Mouse (Mus musculus): ENCODE results near the gene Cops3. TPM values are rescaled to one million over a fixed set of nuclear protein-coding genes. Genes with fewer than 3 reads are reported as not detected.

Cops3 gene
- polyA plus RNA-seq, 1 experiment from 2014 or later: 233 TPM

DNA sequence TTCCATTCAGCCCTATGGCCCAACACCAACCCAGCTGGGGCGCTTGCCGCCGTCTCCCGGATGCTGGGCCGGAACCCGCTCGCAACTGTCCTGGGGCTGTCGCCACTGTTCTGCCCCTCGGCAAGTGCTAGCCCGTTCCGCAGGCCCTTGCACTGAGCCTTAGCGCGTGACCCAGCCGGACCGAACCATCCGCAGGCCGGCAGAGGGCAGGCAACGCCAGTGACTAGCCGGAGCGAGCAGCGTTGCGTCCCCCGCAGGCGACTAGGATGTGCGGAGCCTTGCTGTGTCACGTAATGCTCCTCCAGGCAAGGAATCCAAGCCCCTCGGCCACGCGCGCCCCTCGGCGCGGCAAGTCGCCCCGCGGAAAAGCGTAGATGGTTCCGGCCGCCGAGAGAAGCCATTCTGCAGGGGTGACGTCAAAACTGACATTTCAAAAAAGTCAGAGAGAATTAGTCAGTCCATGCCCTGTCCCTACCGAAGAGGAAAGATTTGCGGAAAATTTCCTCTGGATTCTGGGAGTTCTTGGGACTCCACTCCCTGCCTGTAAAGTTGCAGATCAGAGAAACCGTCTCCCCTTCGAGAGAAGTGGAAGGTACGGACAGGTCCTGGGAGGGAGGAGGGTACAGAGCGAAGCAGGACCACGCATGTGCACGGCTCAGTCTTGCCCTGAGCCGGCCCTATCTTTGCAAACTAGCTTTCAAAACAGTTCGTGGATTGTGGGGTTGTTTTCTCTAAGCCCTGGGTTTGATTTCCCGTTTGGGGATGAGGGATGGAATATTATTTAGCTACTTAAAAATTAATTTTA is 29.8 kb downstream of the Cops3 start, which contains the start of gene Flcn:
Flcn (minus strand) TSS at position 347 of the 805 bp plus-strand sequence.
- H3K36me3 ChIP-seq (ENCODE audit: poor library complexity, severe bottlenecking): peaks cover 29% of the 10 kb centered on the region
- H3K4me3 ChIP-seq: peak within 1 kb of the TSS; percentile 83
- H3K27ac ChIP-seq: peak within 1 kb of the TSS; percentile 97
- peak within 1 kb of the TSS; percentile 88 for H3K4me2 ChIP-seq
- peaks cover 12% of the 10 kb centered on the region for H3K4me1 ChIP-seq
- ATAC-seq: peak; percentile 98
- peak within 1 kb of the TSS; percentile 80 for H3K9ac ChIP-seq
- no peaks in the 10 kb centered on the region for H3K9me3 ChIP-seq (replicated peaks)
- no peaks in the 10 kb centered on the region for H3K27me3 ChIP-seq
- under 1% methylated on average over 52 of the region's 52 CpGs for WGBS

- Histone ChIP-seq H3K27ac (peak overlapping the region; percentile 97), H3K36me3 (ENCODE audit: poor library complexity, severe bottlenecking) (peaks cover 36% of the 10 kb centered on the region), H3K4me3 (peak overlapping the region; percentile 83), H3K4me1 (peaks cover 12% of the 10 kb centered on the region), H3K9me3 (replicated peaks) (no peaks in the 10 kb centered on the region), H3K27me3 (no peaks in the 10 kb centered on the region), H3K4me2 (peak overlapping the region; percentile 88), H3K9ac (peak overlapping the region; percentile 80)
- WGBS: under 1% methylated on average over 15 of the region's 15 CpGs
- ATAC-seq: peak; percentile 16
Measured at GRCm38 (mm10) chr11:59809071-59809669, 30.5 kb downstream of the Cops3 start.

- Histone ChIP-seq H3K27me3 (no peaks in the 10 kb centered on the region), H3K27ac (no peak overlapping the region), H3K4me2 (peak overlapping the region; percentile 88), H3K9ac (peak overlapping the region; percentile 80), H3K4me3 (peak overlapping the region; percentile 83), H3K9me3 (replicated peaks) (no peaks in the 10 kb centered on the region), H3K4me1 (peaks cover 12% of the 10 kb centered on the region), H3K36me3 (ENCODE audit: poor library complexity, severe bottlenecking) (peaks cover 44% of the 10 kb centered on the region)
- WGBS: 76% methylated on average over 14 of the region's 14 CpGs
- no peak for ATAC-seq
Measured at GRCm38 (mm10) chr11:59808170-59808960, 31.3 kb downstream of the Cops3 start.

GRCm38 (mm10) chr11:59805656-59806055 is 34.0 kb downstream of the Cops3 start:
- Histone ChIP-seq H3K36me3 (ENCODE audit: poor library complexity, severe bottlenecking) (peaks cover 72% of the 10 kb centered on the region), H3K9ac (no peak overlapping the region)
- WGBS: 100% methylated on average over 2 of the region's 2 CpGs

DNA sequence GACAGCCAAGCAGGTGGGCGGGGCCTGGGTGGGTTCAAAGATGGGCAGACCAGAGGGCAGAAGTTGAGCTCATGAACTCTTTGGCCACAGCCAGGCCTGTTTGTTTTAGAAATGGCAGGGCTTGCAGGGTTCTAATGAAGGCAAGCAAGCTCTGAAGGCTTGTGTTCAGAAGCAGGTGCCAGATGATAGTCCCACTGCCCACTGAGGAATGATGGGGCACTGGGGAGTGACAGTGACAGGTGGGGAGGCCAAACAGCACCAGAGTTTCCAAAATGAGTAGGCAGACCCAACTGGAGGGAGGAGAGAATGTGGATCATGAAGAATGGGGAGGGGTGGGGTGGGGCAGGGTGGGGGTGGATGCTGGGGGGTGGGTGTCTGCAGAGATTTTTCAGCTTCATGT is 34.4 kb downstream of the Cops3 start:
- 84% methylated on average over 1 of the region's 1 CpGs for WGBS

More at GRCm38 (mm10) chr11:59805656-59806055, 34.0 kb downstream of the Cops3 start:
- H3K4me2 ChIP-seq: no peak overlapping the region
- no peak for ATAC-seq
- no peak overlapping the region for H3K27ac ChIP-seq
- no peak overlapping the region for H3K4me3 ChIP-seq
- no peaks in the 10 kb centered on the region for H3K27me3 ChIP-seq
- no peaks in the 10 kb centered on the region for H3K9me3 ChIP-seq (replicated peaks)
- H3K4me1 ChIP-seq: peaks cover 12% of the 10 kb centered on the region

GRCm38 (mm10) chr11:59804409-59805110 is 35.1 kb downstream of the Cops3 start:
- Histone ChIP-seq H3K4me3 (no peak overlapping the region), H3K9ac (no peak overlapping the region), H3K36me3 (ENCODE audit: poor library complexity, severe bottlenecking) (peaks cover 83% of the 10 kb centered on the region), H3K27ac (no peak overlapping the region), H3K4me2 (no peak overlapping the region), H3K4me1 (peaks cover 12% of the 10 kb centered on the region), H3K9me3 (replicated peaks) (no peaks in the 10 kb centered on the region), H3K27me3 (no peaks in the 10 kb centered on the region)
- no peak for ATAC-seq
- 90% methylated on average over 22 of the region's 22 CpGs for WGBS

More for the DNA sequence above, 34.4 kb downstream of the Cops3 start:
- H3K4me2 ChIP-seq: no peak overlapping the region
- peaks cover 12% of the 10 kb centered on the region for H3K4me1 ChIP-seq
- H3K27me3 ChIP-seq: no peaks in the 10 kb centered on the region
- no peaks in the 10 kb centered on the region for H3K9me3 ChIP-seq (replicated peaks)
- no peak for ATAC-seq
- H3K27ac ChIP-seq: no peak overlapping the region
- H3K4me3 ChIP-seq: no peak overlapping the region
- H3K9ac ChIP-seq: no peak overlapping the region
- peaks cover 76% of the 10 kb centered on the region for H3K36me3 ChIP-seq (ENCODE audit: poor library complexity, severe bottlenecking)

DNA sequence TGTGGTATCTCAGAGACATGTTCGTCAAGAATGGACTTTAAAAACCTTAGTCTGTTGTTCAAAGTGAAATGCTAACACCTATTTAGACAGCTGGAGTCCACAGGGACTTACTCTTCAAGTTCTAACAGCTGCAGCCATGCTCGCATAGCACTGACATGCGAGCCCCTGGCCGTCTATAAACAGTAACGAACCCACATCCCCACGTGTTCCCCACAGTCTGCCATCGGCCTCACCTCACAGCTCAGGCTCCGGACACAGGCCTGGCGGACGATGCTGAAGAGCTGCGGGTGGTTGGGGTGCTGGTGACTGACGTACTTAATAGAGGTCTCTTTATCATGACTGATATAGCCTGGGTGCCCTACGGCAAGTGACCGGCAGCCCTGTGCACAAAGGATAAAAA is 36.1 kb downstream of the Cops3 start:
- no peak for ATAC-seq
- WGBS: 91% methylated on average over 14 of the region's 14 CpGs
- H3K4me3 ChIP-seq: no peak overlapping the region
- H3K27ac ChIP-seq: no peak overlapping the region
- H3K4me2 ChIP-seq: no peak overlapping the region
- peaks cover 4% of the 10 kb centered on the region for H3K4me1 ChIP-seq
- no peaks in the 10 kb centered on the region for H3K27me3 ChIP-seq
- peaks cover 93% of the 10 kb centered on the region for H3K36me3 ChIP-seq (ENCODE audit: poor library complexity, severe bottlenecking)
- no peak overlapping the region for H3K9ac ChIP-seq
- H3K9me3 ChIP-seq (replicated peaks): no peaks in the 10 kb centered on the region

GRCm38 (mm10) chr11:59801881-59802280 is 37.8 kb downstream of the Cops3 start:
- Histone ChIP-seq H3K9ac (no peak overlapping the region), H3K4me3 (no peak overlapping the region), H3K9me3 (replicated peaks) (no peaks in the 10 kb centered on the region), H3K4me2 (no peak overlapping the region), H3K27ac (no peak overlapping the region), H3K27me3 (no peaks in the 10 kb centered on the region), H3K4me1 (no peaks in the 10 kb centered on the region), H3K36me3 (ENCODE audit: poor library complexity, severe bottlenecking) (peaks cover 100% of the 10 kb centered on the region)
- no peak for ATAC-seq
- WGBS: 97% methylated on average over 8 of the region's 8 CpGs

DNA sequence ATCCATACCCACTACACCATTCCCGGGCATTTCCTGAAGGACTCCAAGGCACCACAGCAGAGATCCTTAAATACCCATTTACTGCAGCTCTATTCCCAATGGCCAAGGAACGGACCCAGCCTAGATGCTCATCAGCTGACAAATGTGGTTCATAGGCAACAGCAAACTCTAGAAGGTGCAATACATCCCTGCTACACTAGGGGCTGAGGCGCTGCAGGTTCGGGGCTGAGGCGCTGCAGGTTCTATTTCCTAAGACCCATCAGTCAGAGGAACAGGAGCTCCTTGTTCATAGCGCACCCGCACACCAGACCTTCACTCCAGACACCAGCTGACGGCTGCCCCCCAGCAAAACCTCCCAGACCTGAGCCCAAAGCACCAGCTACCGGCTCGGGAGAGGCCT is 39.2 kb downstream of the Cops3 start:
- peaks cover 100% of the 10 kb centered on the region for H3K36me3 ChIP-seq (ENCODE audit: poor library complexity, severe bottlenecking)
- WGBS: 94% methylated on average over 10 of the region's 10 CpGs
- H3K9ac ChIP-seq: no peak overlapping the region

GRCm38 (mm10) chr11:59793390-59793789 is 46.2 kb downstream of the Cops3 start:
- ATAC-seq: no peak
- 93% methylated on average over 6 of the region's 6 CpGs for WGBS

More for the DNA sequence above, 39.2 kb downstream of the Cops3 start:
- Histone ChIP-seq H3K4me2 (no peak overlapping the region), H3K27ac (no peak overlapping the region), H3K9me3 (replicated peaks) (no peaks in the 10 kb centered on the region), H3K27me3 (no peaks in the 10 kb centered on the region), H3K4me3 (no peak overlapping the region), H3K4me1 (no peaks in the 10 kb centered on the region)
- ATAC-seq: no peak

DNA sequence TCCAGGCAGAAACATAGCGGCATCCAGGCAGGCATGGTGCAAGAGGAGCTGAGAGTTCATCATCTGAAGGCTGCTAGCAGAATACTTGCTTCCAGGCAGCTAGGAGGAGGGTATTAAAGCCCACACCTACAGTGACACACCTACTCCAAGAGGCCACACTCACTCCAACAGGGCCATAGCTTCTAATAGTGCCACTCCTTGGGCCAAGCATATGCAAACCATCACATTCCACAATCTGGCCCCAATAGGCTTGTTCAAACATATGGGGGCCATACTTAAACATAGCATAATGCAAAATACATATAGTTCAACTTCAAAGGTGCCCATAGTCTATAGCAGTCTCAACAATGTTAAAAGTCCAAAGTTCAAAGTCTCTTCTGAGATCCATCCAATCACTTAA is 50.3 kb downstream of the Cops3 start:
- H3K9me3 ChIP-seq (replicated peaks): no peaks in the 10 kb centered on the region
- no peak overlapping the region for H3K4me3 ChIP-seq
- 0 out of 2 replicates have a peak, but pooled peaks cover 10% of the 10 kb centered on the region for H3K27me3 ChIP-seq
- 96% methylated on average over 1 of the region's 1 CpGs for WGBS
- H3K27ac ChIP-seq: no peak overlapping the region
- no peak overlapping the region for H3K4me2 ChIP-seq
- no peak for ATAC-seq
- H3K36me3 ChIP-seq (ENCODE audit: poor library complexity, severe bottlenecking): peaks cover 34% of the 10 kb centered on the region
- H3K4me1 ChIP-seq: peaks cover 9% of the 10 kb centered on the region
- H3K9ac ChIP-seq: no peak overlapping the region

More at GRCm38 (mm10) chr11:59793390-59793789, 46.2 kb downstream of the Cops3 start:
- Histone ChIP-seq H3K4me2 (no peak overlapping the region), H3K27ac (no peak overlapping the region), H3K9me3 (replicated peaks) (no peaks in the 10 kb centered on the region), H3K27me3 (0 out of 2 replicates have a peak, but pooled peaks cover 2% of the 10 kb centered on the region), H3K4me3 (no peak overlapping the region), H3K36me3 (ENCODE audit: poor library complexity, severe bottlenecking) (peaks cover 75% of the 10 kb centered on the region), H3K4me1 (no peaks in the 10 kb centered on the region), H3K9ac (no peak overlapping the region)
